Mouse (Mus musculus) liver, embryonic 14.5 days (tissue): ENCODE data around the gene Olfr77. TPM values are rescaled to one million over a fixed set of nuclear protein-coding genes. Genes with fewer than 3 reads are reported as not detected.

Source experiments
- ATAC-seq: fragments of 200-750 bp; cut with Nextera tagmentation; 2 replicates; pipeline ENCODE4 v1.8.0; 2017; ENCODE audit warnings: moderate number of reproducible peaks, mild to moderate bottlenecking, moderate library complexity; ENCODE audit not compliant: insufficient read depth
- DNase-seq, 3 experiments: peaks; one replicate each; pipeline ENCODE4 v3.0.0-alpha.2; 2012 to 2013; ENCODE audit warnings: low read depth in 3 of 3, low spot score in 3 of 3
- H3K27ac ChIP-seq: fragments of 300-500 bp; sonication (generic); 2 replicates; pipeline ENCODE4 v1.5.1; 2014; ENCODE audit warnings: moderate library complexity, mild to moderate bottlenecking, control low read depth, inconsistent platforms
- H3K27me3 ChIP-seq: fragments of 300-500 bp; sonication (generic); 2 replicates; pipeline ENCODE4 v1.6.1; 2014; ENCODE audit warnings: mild to moderate bottlenecking, low read length, moderate library complexity; ENCODE audit not compliant: control insufficient read depth, insufficient read depth
- H3K36me3 ChIP-seq: fragments of 300-500 bp; sonication (generic); replicated peaks from 2 replicates; pipeline ENCODE4 v1.6.1; 2014; ENCODE audit warnings: low read depth; ENCODE audit not compliant: control insufficient read depth, insufficient read depth
- H3K4me1 ChIP-seq, 2 experiments: fragments of 200-500 bp in 1 of 2; fragments of 300-500 bp in 1 of 2; sonication (generic) in 1 of 2; replicated peaks; 2 replicates each; pipeline ENCODE4 v1.6.1; 2012 to 2014; ENCODE audit warnings: antibody characterized with exemption in 1 of 2, inconsistent platforms in 1 of 2, low read length in 1 of 2; ENCODE audit not compliant: control insufficient read depth in 2 of 2, insufficient read depth in 2 of 2
- H3K4me2 ChIP-seq: fragments of 300-500 bp; sonication (generic); 2 replicates; pipeline ENCODE4 v1.6.1; 2014; ENCODE audit warnings: low read depth, mild to moderate bottlenecking, control low read depth, moderate library complexity
- H3K4me3 ChIP-seq, 2 experiments: fragments of 200-500 bp in 1 of 2; fragments of 300-500 bp in 1 of 2; sonication (generic) in 1 of 2; 2 replicates each; pipeline ENCODE4 v1.5.1; 2012 to 2014; ENCODE audit warnings: low read depth in 2 of 2, low read length in 2 of 2, mild to moderate bottlenecking in 2 of 2, control low read depth in 1 of 2, inconsistent platforms in 1 of 2, moderate library complexity in 1 of 2; ENCODE audit not compliant: insufficient read depth in 1 of 2
- H3K9ac ChIP-seq: fragments of 300-500 bp; sonication (generic); replicated peaks from 2 replicates; pipeline ENCODE4 v1.6.1; 2014; ENCODE audit warnings: mild to moderate bottlenecking, control low read depth, moderate library complexity
- H3K9me3 ChIP-seq: fragments of 300-500 bp; sonication (generic); 2 replicates; pipeline ENCODE4 v1.6.1; 2016; ENCODE audit warnings: low read length, mixed read lengths; ENCODE audit not compliant: control insufficient read depth
- CTCF ChIP-seq: IDR thresholded peaks from 2 replicates; pipeline ENCODE4 v1.5.1; 2016; ENCODE audit warnings: antibody characterized with exemption, low read depth, control low read depth
- EP300 ChIP-seq: IDR thresholded peaks from 2 replicates; pipeline ENCODE4 v1.6.1; 2016; ENCODE audit warnings: antibody characterized with exemption, low read depth
- WGBS: fragments of 180-500 bp; shearing (Covaris S2); extraction: QIAGEN DNeasy Blood & Tissue Kit; methylation state at CpG from one replicate; pipeline ENCODE4 v1.1.7; 2014; ENCODE audit not compliant: insufficient replicate concordance; 5-methylcytosine and 5-hydroxymethylcytosine counted together
- polyA plus RNA-seq, 2 experiments: library from polyadenylated mRNA; depleted of rRNA in 1 of 2; stranded (reverse) in 1 of 2; unstranded in 1 of 2; fragments of >200 nt; fragmentation: Nextera tagmentation in 1 of 2; extraction: Ambion mirVana in 1 of 2; gene quantifications; 2 replicates each; pipeline versions ENCODE4 v1.2.1 to v1.2.3; 2012 to 2014

Gene Olfr77
- polyA plus RNA-seq (2012; rRNA removed) (not detected in 2 replicates), polyA plus RNA-seq (2014; fragmentation: Nextera tagmentation; extraction: Ambion mirVana) (0.24 and 0.29 TPM in 2 replicates)

DNA sequence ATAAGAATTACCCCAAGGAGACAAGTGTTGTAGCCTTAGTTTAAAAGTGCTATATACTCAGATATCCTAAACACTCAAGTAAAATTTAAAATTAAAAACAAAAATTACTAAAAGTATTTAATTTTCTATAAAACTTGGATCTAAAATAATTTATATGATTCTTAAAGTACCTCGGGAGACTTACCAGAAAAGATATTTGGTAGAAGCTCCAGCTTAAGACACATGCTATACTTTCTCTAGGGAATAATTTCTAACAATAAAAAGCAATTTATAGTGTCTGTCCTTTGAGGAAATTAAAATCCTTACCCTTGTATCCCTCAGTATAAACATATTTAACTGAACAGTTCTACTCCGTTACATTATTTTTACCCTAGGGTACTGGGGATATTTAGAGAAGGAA, at the start of gene Olfr77:
Gene Olfr77, plus strand, starts transcription at position 301 of the 400 bp plus-strand sequence.
- ATAC-seq, result no peak
- Histone ChIP-seq H3K36me3 (no peaks in the 10 kb centered on the region), H3K4me1 (no peaks in the 10 kb centered on the region), H3K4me3 (no peak within 1 kb of the TSS), H3K4me2 (no peak within 1 kb of the TSS), H3K27ac (no peak within 1 kb of the TSS), H3K9me3 (no peaks in the 10 kb centered on the region), H3K9ac (no peak within 1 kb of the TSS), H3K27me3 (no peaks in the 10 kb centered on the region)
- WGBS, result 51% methylated on average over 2 of the region's 2 CpGs
- DNase-seq, result no peak
- TF ChIP-seq EP300, result no peak

GRCm38 (mm10) chr9:19887904-19888303, 28.8 kb upstream of the Olfr77 start, which contains the start of gene Olfr862:
Gene Olfr862, minus strand, starts transcription at chr9:19888004.
- TF ChIP-seq CTCF, result no peak
- TF ChIP-seq EP300, result no peak
- Histone ChIP-seq H3K4me2 (no peak within 1 kb of the TSS), H3K36me3 (no peaks in the 10 kb centered on the region), H3K4me3 (no peak within 1 kb of the TSS), H3K27ac (no peak within 1 kb of the TSS), H3K27me3 (no peaks in the 10 kb centered on the region), H3K9me3 (no peaks in the 10 kb centered on the region), H3K4me1 (no peaks in the 10 kb centered on the region), H3K9ac (no peak within 1 kb of the TSS)
- ATAC-seq (no peak), DNase-seq (no peak)

DNA sequence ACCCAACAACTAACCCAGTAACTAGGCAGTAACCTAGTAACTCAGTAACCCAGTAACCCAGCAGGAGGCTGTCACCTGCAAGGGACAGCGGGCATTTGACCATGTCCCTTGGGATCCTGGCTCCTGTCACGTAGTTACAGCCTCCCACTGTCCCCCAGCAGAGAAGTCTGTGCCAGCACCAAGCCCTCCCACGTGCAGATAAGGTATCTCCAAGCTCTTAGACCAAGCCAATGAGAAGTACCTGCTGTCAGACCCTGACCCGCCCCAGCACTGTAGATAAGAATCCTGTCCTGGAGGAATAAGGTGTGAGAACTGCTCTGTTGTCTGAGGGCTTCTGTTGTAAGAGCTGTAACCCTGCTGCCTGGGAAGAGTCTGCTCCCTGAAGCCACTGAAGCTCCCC, 5.5 kb upstream of the Olfr77 start:
- H3K36me3 ChIP-seq, result no peaks in the 10 kb centered on the region
- no peak overlapping the region for H3K4me2 ChIP-seq
- WGBS, result 35% methylated on average over 4 of the region's 4 CpGs
- no peak overlapping the region for H3K27ac ChIP-seq
- no peaks in the 10 kb centered on the region for H3K4me1 ChIP-seq
- TF ChIP-seq CTCF (no peak), EP300 (no peak)
- DNase-seq (no peak), ATAC-seq (no peak)
- H3K27me3 ChIP-seq, result no peaks in the 10 kb centered on the region
- no peak overlapping the region for H3K9ac ChIP-seq
- H3K9me3 ChIP-seq, result no peaks in the 10 kb centered on the region
- no peak overlapping the region for H3K4me3 ChIP-seq

Other genes starting within 250 kb of the Olfr77 start
- 0.08 TPM in 1 of 2 replicates, not detected in the other for gene Olfr857, start 207.4 kb upstream of the Olfr77 start, polyA plus RNA-seq (2012; rRNA removed)
- gene Olfr857, start 207.4 kb upstream of the Olfr77 start, polyA plus RNA-seq (2014; fragmentation: Nextera tagmentation; extraction: Ambion mirVana), result not detected in 2 replicates
- not detected in 2 replicates for gene Olfr58, start 136.6 kb upstream of the Olfr77 start, polyA plus RNA-seq (2012; rRNA removed)
- not detected in 2 replicates for gene Olfr58, start 136.6 kb upstream of the Olfr77 start, polyA plus RNA-seq (2014; fragmentation: Nextera tagmentation; extraction: Ambion mirVana)
- gene Olfr859, start 112.0 kb upstream of the Olfr77 start, polyA plus RNA-seq (2012; rRNA removed), result not detected in 2 replicates
- gene Olfr859, start 112.0 kb upstream of the Olfr77 start, polyA plus RNA-seq (2014; fragmentation: Nextera tagmentation; extraction: Ambion mirVana), result not detected in 2 replicates
- not detected in 2 replicates for gene Olfr860, start 67.1 kb upstream of the Olfr77 start, polyA plus RNA-seq (2012; rRNA removed)
- gene Olfr860, start 67.1 kb upstream of the Olfr77 start, polyA plus RNA-seq (2014; fragmentation: Nextera tagmentation; extraction: Ambion mirVana), result not detected in 2 replicates
- not detected in 2 replicates for gene Olfr862, start 28.9 kb upstream of the Olfr77 start, polyA plus RNA-seq (2012; rRNA removed)
- not detected in 2 replicates for gene Olfr862, start 28.9 kb upstream of the Olfr77 start, polyA plus RNA-seq (2014; fragmentation: Nextera tagmentation; extraction: Ambion mirVana)
- not detected in 2 replicates for gene Olfr866, start 111.2 kb downstream of the Olfr77 start, polyA plus RNA-seq (2012; rRNA removed)
- gene Olfr866, start 111.2 kb downstream of the Olfr77 start, polyA plus RNA-seq (2014; fragmentation: Nextera tagmentation; extraction: Ambion mirVana), result not detected in 2 replicates
- not detected in 2 replicates for gene Olfr867, start 140.7 kb downstream of the Olfr77 start, polyA plus RNA-seq (2012; rRNA removed)
- not detected in 2 replicates for gene Olfr867, start 140.7 kb downstream of the Olfr77 start, polyA plus RNA-seq (2014; fragmentation: Nextera tagmentation; extraction: Ambion mirVana)
- gene Olfr868, start 181.8 kb downstream of the Olfr77 start, polyA plus RNA-seq (2012; rRNA removed), result not detected in 2 replicates
- not detected in 2 replicates for gene Olfr868, start 181.8 kb downstream of the Olfr77 start, polyA plus RNA-seq (2014; fragmentation: Nextera tagmentation; extraction: Ambion mirVana)
- not detected in 2 replicates for gene Olfr869, start 212.1 kb downstream of the Olfr77 start, polyA plus RNA-seq (2012; rRNA removed)
- gene Olfr869, start 212.1 kb downstream of the Olfr77 start, polyA plus RNA-seq (2014; fragmentation: Nextera tagmentation; extraction: Ambion mirVana), result not detected in 2 replicates